Mouse (Mus musculus) G1E (cell line): ENCODE data around the gene Dnajc6. TPM values are rescaled to one million over a fixed set of nuclear protein-coding genes. Genes with fewer than 3 reads are reported as not detected.

Experiments used
- ATAC-seq: 2 replicates; pipeline ENCODE4 v1.8.0; 2016; ENCODE audit warnings: mild to moderate bottlenecking; ENCODE audit not compliant: insufficient number of reproducible peaks, poor library complexity, low FRiP score, severe bottlenecking; ENCODE audit errors: extremely low read depth
- DNase-seq: peaks from one replicate; pipeline ENCODE4 v3.0.0; 2012; ENCODE audit warnings: low spot score
- H3K27me3 ChIP-seq: 2 replicates; pipeline ENCODE4 v1.6.1; 2012; ENCODE audit warnings: mild to moderate bottlenecking, low read length, inconsistent platforms; ENCODE audit not compliant: insufficient read depth
- H3K36me3 ChIP-seq: replicated peaks from 2 replicates; pipeline ENCODE3; 2012; ENCODE audit warnings: mild to moderate bottlenecking, inconsistent platforms
- H3K4me1 ChIP-seq: 2 replicates; pipeline ENCODE4 v1.6.1; 2012; ENCODE audit warnings: low read depth, low read length, inconsistent platforms, mixed read lengths; ENCODE audit not compliant: insufficient read depth
- H3K4me3 ChIP-seq: 2 replicates; pipeline ENCODE4 v1.5.1; 2012; ENCODE audit warnings: low read depth, mild to moderate bottlenecking, inconsistent platforms, low read length, moderate library complexity, mixed read lengths
- H3K9me3 ChIP-seq: replicated peaks from 2 replicates; pipeline ENCODE4 v1.6.1; 2012; ENCODE audit warnings: inconsistent platforms
- CTCF ChIP-seq: IDR thresholded peaks from 2 replicates; pipeline ENCODE4 v1.5.1; 2012; ENCODE audit warnings: low read depth, low read length, inconsistent platforms, mixed read lengths
- GATA1 ChIP-seq: IDR thresholded peaks from 2 replicates; pipeline ENCODE4 v1.6.1; 2012; ENCODE audit warnings: borderline replicate concordance, low read length, inconsistent platforms, mixed read lengths
- GATA2 ChIP-seq: IDR thresholded peaks from 2 replicates; pipeline ENCODE4 v1.6.1; 2012; ENCODE audit warnings: low read depth, low read length, inconsistent platforms, borderline replicate concordance
- POLR2AphosphoS5 ChIP-seq: IDR thresholded peaks from 2 replicates; pipeline ENCODE4 v1.6.1; 2012; ENCODE audit warnings: low read depth, low read length, inconsistent platforms; ENCODE audit not compliant: insufficient replicate concordance
- TAL1 ChIP-seq: conservative IDR thresholded peaks from 2 replicates; pipeline ENCODE4 v1.6.1; 2012; ENCODE audit warnings: low read depth, low read length, inconsistent platforms, mixed read lengths
- polyA plus RNA-seq: library from polyadenylated mRNA; stranded (reverse); fragments of >175 nt; gene quantifications from 2 replicates; pipeline ENCODE4 v1.2.3, GENCODE M21; 2012
- total RNA-seq, 2 experiments: library from RNA; stranded (forward) in 1 of 2; stranded (reverse) in 1 of 2; fragments of 200-1000 nt in 1 of 2; fragments of >200 nt in 1 of 2; fragmentation: Nextera tagmentation in 1 of 2; gene quantifications; 2 replicates each; pipeline ENCODE4 v1.2.3; 2014 to 2017

The Dnajc6 gene
- total and polyA plus RNA-seq, 3 experiments, result 0.05 TPM; not detected in 2

- H3K4me1 ChIP-seq, result no peaks in the 10 kb centered on the region
- ATAC-seq (no peak), DNase-seq (no peak)
- no peaks in the 10 kb centered on the region for H3K36me3 ChIP-seq
- H3K27me3 ChIP-seq, result no peaks in the 10 kb centered on the region; the same call in 1 of the 2 replicates
- TF ChIP-seq GATA1, result no peak
- no peak for TF ChIP-seq TAL1
- TF ChIP-seq CTCF, result no peak
- TF ChIP-seq GATA2, result no peak
- no peak for TF ChIP-seq POLR2AphosphoS5
- no peaks in the 10 kb centered on the region for H3K9me3 ChIP-seq
- H3K4me3 ChIP-seq, result no peak overlapping the region
Observed at GRCm38 (mm10) chr4:101504470-101505007, 8.1 kb downstream of the Dnajc6 start.

GRCm38 (mm10) chr4:101505966-101506365, 9.5 kb downstream of the Dnajc6 start:
- Histone ChIP-seq H3K4me1 (no peaks in the 10 kb centered on the region), H3K4me3 (no peak overlapping the region), H3K27me3 (no peaks in the 10 kb centered on the region; the same call in 1 of the 2 replicates), H3K36me3 (no peaks in the 10 kb centered on the region), H3K9me3 (no peaks in the 10 kb centered on the region)
- DNase-seq, result no peak
- TF ChIP-seq TAL1 (no peak), GATA1 (no peak), GATA2 (no peak), POLR2AphosphoS5 (no peak), CTCF (no peak)
- ATAC-seq, result no peak

GRCm38 (mm10) chr4:101506372-101506771, 9.9 kb downstream of the Dnajc6 start:
- TF ChIP-seq POLR2AphosphoS5 (no peak), GATA1 (no peak), CTCF (no peak), TAL1 (no peak), GATA2 (no peak)
- no peaks in the 10 kb centered on the region; the same call in 1 of the 2 replicates for H3K27me3 ChIP-seq
- H3K9me3 ChIP-seq, result no peaks in the 10 kb centered on the region
- no peak for DNase-seq
- no peak for ATAC-seq
- H3K4me3 ChIP-seq, result no peak overlapping the region
- no peaks in the 10 kb centered on the region for H3K36me3 ChIP-seq
- no peaks in the 10 kb centered on the region for H3K4me1 ChIP-seq

- no peak for TF ChIP-seq TAL1
- TF ChIP-seq GATA1, result no peak
- TF ChIP-seq POLR2AphosphoS5, result no peak
- TF ChIP-seq GATA2, result no peak
- no peak for TF ChIP-seq CTCF
- no peak for ATAC-seq
- no peaks in the 10 kb centered on the region; the same call in 1 of the 2 replicates for H3K27me3 ChIP-seq
- no peaks in the 10 kb centered on the region for H3K36me3 ChIP-seq
- no peaks in the 10 kb centered on the region for H3K4me1 ChIP-seq
- DNase-seq, result no peak
- no peaks in the 10 kb centered on the region for H3K9me3 ChIP-seq
- no peak overlapping the region for H3K4me3 ChIP-seq
Observed at GRCm38 (mm10) chr4:101507571-101508422, 11.3 kb downstream of the Dnajc6 start.

GRCm38 (mm10) chr4:101508431-101508830, 12.0 kb downstream of the Dnajc6 start:
- H3K4me3 ChIP-seq, result no peak overlapping the region
- ATAC-seq, result no peak

GRCm38 (mm10) chr4:101508851-101509577, 12.6 kb downstream of the Dnajc6 start:
- H3K4me3 ChIP-seq, result no peak overlapping the region
- H3K4me1 ChIP-seq, result no peaks in the 10 kb centered on the region
- no peak for DNase-seq
- no peaks in the 10 kb centered on the region; the same call in 1 of the 2 replicates for H3K27me3 ChIP-seq
- ATAC-seq, result no peak
- no peaks in the 10 kb centered on the region for H3K9me3 ChIP-seq
- TF ChIP-seq POLR2AphosphoS5, result no peak
- TF ChIP-seq GATA2, result no peak
- no peak for TF ChIP-seq TAL1
- TF ChIP-seq GATA1, result no peak
- TF ChIP-seq CTCF, result no peak
- H3K36me3 ChIP-seq, result no peaks in the 10 kb centered on the region

More at GRCm38 (mm10) chr4:101508431-101508830, 12.0 kb downstream of the Dnajc6 start:
- Histone ChIP-seq H3K36me3 (no peaks in the 10 kb centered on the region), H3K9me3 (no peaks in the 10 kb centered on the region), H3K4me1 (no peaks in the 10 kb centered on the region), H3K27me3 (no peaks in the 10 kb centered on the region; the same call in 1 of the 2 replicates)
- no peak for DNase-seq
- TF ChIP-seq CTCF, result no peak
- no peak for TF ChIP-seq GATA2
- TF ChIP-seq GATA1, result no peak
- TF ChIP-seq TAL1, result no peak
- no peak for TF ChIP-seq POLR2AphosphoS5
